Mouse (Mus musculus) urinary bladder, postnatal 25 days (tissue): ENCODE results near the gene Apoe.
A peak's percentile ranks its signal among the peaks of the same experiment; 100 is the strongest.

ENCODE experiments used
- DNase-seq: peaks from one replicate; pipeline ENCODE4 v3.0.0; 2022; ENCODE audit warnings: low spot score

The Apoe gene

GRCm38 (mm10) chr7:19698907-19699826 is at the start of gene Apoe:
Gene Apoe, minus strand, starts transcription at chr7:19699188.
- no peak for DNase-seq

- DNase-seq = peak; percentile 23
Observed at GRCm38 (mm10) chr7:19747420-19748218, 48.6 kb upstream of the Apoe start.

GRCm38 (mm10) chr7:19746426-19747201 is 47.6 kb upstream of the Apoe start:
- no peak for DNase-seq

- DNase-seq = no peak
Observed at GRCm38 (mm10) chr7:19745971-19746370, 47.0 kb upstream of the Apoe start.

- DNase-seq = no peak
Observed at GRCm38 (mm10) chr7:19744590-19745385, 45.8 kb upstream of the Apoe start.

- DNase-seq = no peak
Observed at GRCm38 (mm10) chr7:19743791-19744190, 44.8 kb upstream of the Apoe start.

- DNase-seq = no peak
Observed at GRCm38 (mm10) chr7:19742468-19742867, 43.5 kb upstream of the Apoe start.

- no peak for DNase-seq
Observed at GRCm38 (mm10) chr7:19741329-19742031, 42.5 kb upstream of the Apoe start.

- DNase-seq = no peak
Observed at GRCm38 (mm10) chr7:19740269-19740668, 41.3 kb upstream of the Apoe start.

GRCm38 (mm10) chr7:19738771-19739170 is 39.8 kb upstream of the Apoe start:
- DNase-seq = no peak

GRCm38 (mm10) chr7:19736389-19737057 is 37.5 kb upstream of the Apoe start:
- no peak for DNase-seq

- no peak for DNase-seq
Observed at GRCm38 (mm10) chr7:19734178-19734666, 35.2 kb upstream of the Apoe start.

GRCm38 (mm10) chr7:19726541-19726940 is 27.6 kb upstream of the Apoe start:
- no peak for DNase-seq

- DNase-seq = peak; percentile 55
Observed at GRCm38 (mm10) chr7:19724167-19724566, 25.2 kb upstream of the Apoe start.

GRCm38 (mm10) chr7:19722754-19723195 is 23.8 kb upstream of the Apoe start:
- DNase-seq = no peak

GRCm38 (mm10) chr7:19719200-19719599 is 20.2 kb upstream of the Apoe start:
- no peak for DNase-seq

- DNase-seq = no peak
Observed at GRCm38 (mm10) chr7:19718297-19718952, 19.4 kb upstream of the Apoe start.

GRCm38 (mm10) chr7:19717346-19717745 is 18.4 kb upstream of the Apoe start:
- no peak for DNase-seq

GRCm38 (mm10) chr7:19716822-19717221 is 17.8 kb upstream of the Apoe start:
- no peak for DNase-seq
